In genomic region chr3:67828156-67828555, GRCm38 (mm10) we compare ENCODE assay signal across 18 mouse cellular contexts.
"Had no signal": no experiment of that assay in that cellular context is flagged by ENCODE, and none has a peak within 500 bp of the region (broad histone marks: within the 10 kb centered on the region; RNA-seq: fewer than 3 reads in every experiment).

No protein-coding gene starts in this region.

- H3K4me2 ChIP-seq: lung, embryonic 14.5 days; midbrain, embryonic 12.5 days; midbrain, embryonic 15.5 days; neural tube, embryonic 13.5 days; neural tube, embryonic 15.5 days had no signal

- H3K27ac ChIP-seq: midbrain, embryonic 10.5 days; midbrain, embryonic 12.5 days; midbrain, embryonic 15.5 days; neural tube, embryonic 13.5 days; neural tube, embryonic 15.5 days had no signal

- ATAC-seq: midbrain, embryonic 15.5 days had no signal

- H3K27me3 ChIP-seq: midbrain, embryonic 12.5 days; midbrain, embryonic 15.5 days; neural tube, embryonic 13.5 days; neural tube, embryonic 15.5 days had no signal

- H3K36me3 ChIP-seq: midbrain, embryonic 10.5 days; midbrain, embryonic 12.5 days; midbrain, embryonic 15.5 days; neural tube, embryonic 13.5 days; neural tube, embryonic 15.5 days had no signal

- H3K9ac ChIP-seq: lung, embryonic 14.5 days; midbrain, embryonic 12.5 days; midbrain, embryonic 15.5 days; neural tube, embryonic 13.5 days; neural tube, embryonic 15.5 days had no signal

- H3K4me1 ChIP-seq: midbrain, embryonic 10.5 days; midbrain, embryonic 12.5 days; midbrain, embryonic 15.5 days; neural tube, embryonic 13.5 days; neural tube, embryonic 15.5 days had no signal

- H3K9me3 ChIP-seq: midbrain, embryonic 15.5 days had no signal

- H3K4me3 ChIP-seq: midbrain, embryonic 10.5 days; midbrain, embryonic 12.5 days; midbrain, embryonic 15.5 days; myocyte; neural tube, embryonic 13.5 days; neural tube, embryonic 15.5 days had no signal

- DNase-seq: lung, adult 18-20 months; lung, embryonic 14.5 days; lung, postnatal 10 days; lung, postnatal 4 days; retina, postnatal 1 day; right cerebral cortex, adult 18-20 months; right cerebral cortex, postnatal 25 days; right cerebral cortex, postnatal 4 days; spleen, adult 18-20 months; thymus, adult 18-20 months; thymus, postnatal 14 days; thymus, postnatal 36 days had no signal
